Mouse (Mus musculus) natural killer cell, adult 2 months (primary cell): ENCODE data around the gene Kcnma1.

ENCODE experiments used
- DNase-seq, 2 experiments: peaks; one replicate each; pipeline ENCODE4 v3.0.0; 2022; ENCODE audit warnings: low spot score in 2 of 2

The Kcnma1 gene

DNA sequence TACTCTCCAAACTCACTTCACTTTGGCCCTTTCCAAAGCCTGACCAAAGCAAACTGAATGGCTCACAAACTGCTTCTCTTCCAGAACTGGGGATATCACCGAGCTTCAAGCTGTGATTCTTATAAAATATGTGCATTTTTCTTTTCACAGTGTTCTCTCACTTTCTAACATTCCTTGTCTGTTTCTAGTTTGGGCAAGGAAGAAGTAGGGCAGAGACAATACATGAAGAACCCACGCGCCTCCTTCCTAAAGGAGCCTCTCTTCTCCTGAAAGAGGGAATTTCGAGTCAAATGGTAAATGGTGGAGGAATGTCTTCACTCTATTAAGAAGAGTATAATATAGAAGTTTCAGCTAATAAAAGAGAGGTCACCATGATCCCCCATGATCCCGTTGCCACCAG, 709.0 kb downstream of the Kcnma1 start:
- DNase-seq = no peak

- DNase-seq = no peak
These were observed 713.8 kb downstream of the Kcnma1 start for GRCm38 (mm10) chr14:23300443-23300842.

- DNase-seq = no peak
These were observed 723.7 kb downstream of the Kcnma1 start for GRCm38 (mm10) chr14:23290634-23291033.

DNA sequence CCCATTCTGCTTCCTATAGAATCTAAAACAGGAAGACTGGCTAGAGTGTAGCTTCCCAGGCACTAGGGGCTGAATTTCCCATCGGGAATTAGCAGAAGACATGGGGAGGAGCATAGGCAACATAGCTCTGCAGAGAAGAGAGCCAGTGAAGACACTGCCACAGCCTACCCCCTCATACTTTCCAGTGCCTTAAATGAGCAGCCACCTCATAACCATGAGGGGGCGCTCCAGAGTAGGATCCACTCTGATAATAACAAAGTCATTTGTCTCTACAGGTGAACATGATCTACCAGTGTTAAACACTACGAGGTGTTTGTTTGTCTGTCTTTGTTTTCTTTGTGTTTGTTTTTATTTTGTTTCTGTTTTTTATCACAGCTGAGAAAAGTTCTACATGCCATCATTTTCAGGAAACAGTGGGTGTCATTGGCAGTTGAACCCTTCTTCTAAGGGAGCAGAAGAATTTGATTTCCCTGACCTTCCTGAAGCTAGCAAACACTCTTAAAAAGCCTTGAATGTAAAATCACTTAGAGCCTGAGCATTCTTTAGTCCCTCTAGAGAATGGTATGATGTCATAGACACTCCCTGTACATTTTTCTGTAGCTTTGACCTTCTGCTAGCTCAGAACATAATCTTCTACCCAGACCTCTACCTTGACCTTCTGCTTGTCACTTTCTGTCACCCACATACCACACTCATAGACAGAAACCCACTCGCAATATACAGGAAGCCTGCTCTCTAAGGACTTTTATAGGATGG, 747.6 kb downstream of the Kcnma1 start:
- DNase-seq = no peak

DNA sequence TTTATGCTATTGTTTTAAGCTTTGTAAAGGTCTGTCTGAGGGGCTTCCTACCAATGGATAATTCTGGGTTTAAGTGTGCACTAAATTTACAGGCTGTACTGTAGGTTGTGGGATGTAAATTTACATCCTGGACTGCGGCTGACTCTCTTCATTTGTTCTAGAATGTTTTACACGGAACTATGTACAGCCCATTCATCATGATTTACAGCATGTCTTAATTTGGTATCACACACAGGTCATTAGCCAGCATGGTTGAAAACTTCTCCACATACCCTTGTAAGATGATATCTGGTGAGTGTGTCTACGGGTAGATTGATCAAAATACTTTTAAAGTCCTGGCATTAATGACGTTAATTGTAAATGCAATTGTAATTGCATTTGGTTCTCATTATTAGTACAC, 761.1 kb downstream of the Kcnma1 start:
- DNase-seq = no peak

- no peak for DNase-seq
These were observed 769.8 kb downstream of the Kcnma1 start for GRCm38 (mm10) chr14:23244446-23244845.

DNA sequence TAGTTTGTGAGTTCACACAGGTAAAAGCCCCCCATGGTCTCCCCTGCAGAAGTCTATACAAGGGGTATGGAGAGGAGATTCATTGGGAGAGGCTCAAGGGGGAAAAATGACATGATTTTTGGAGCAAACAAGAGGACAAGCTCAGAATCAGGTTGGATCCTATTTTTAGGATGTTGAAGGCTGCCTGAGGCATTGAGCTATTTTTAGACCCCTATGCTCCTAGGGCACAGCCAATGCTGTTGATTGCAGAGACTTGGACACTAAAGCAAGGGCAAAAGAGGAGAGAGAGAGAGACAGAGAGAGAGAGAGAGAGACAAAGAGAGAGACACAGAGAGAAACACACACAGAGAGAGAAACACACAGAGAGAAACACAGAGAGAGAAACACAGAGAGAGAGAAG, 770.4 kb downstream of the Kcnma1 start:
- no peak for DNase-seq
